18 mouse cellular contexts compared by ENCODE assay signal in genomic region chr1:165462861-165463260, GRCm38 (mm10). TPM values are rescaled to one million over a fixed set of nuclear protein-coding genes. Genes with fewer than 3 reads are reported as not detected.
DNase-seq lines count a peak whose midpoint lies in the region; ATAC-seq and TF ChIP-seq lines count a peak whose summit lies in the region.
"Had no signal": no experiment of that assay in that cellular context is flagged by ENCODE, and none has a peak within 500 bp of the region (broad histone marks: within the 10 kb centered on the region; RNA-seq: fewer than 3 reads in every experiment).

No protein-coding gene starts in this region.

- no peaks in the 10 kb centered on the region for H3K9me3 ChIP-seq in kidney, embryonic 15.5 days (replicated peaks)
- no peaks in the 10 kb centered on the region for H3K9me3 ChIP-seq in G1E (replicated peaks)
- no peaks in the 10 kb centered on the region for H3K9me3 ChIP-seq in liver, embryonic 13.5 days (replicated peaks)
- H3K9me3 ChIP-seq: midbrain, embryonic 15.5 days had no signal

- no peak overlapping the region for H3K9ac ChIP-seq in heart, adult 2 months (ENCODE audit: low read depth, low read length)
- no peak overlapping the region for H3K9ac ChIP-seq in kidney, embryonic 15.5 days
- H3K9ac ChIP-seq in liver, embryonic 13.5 days, result peak overlapping the region; percentile 41; the same call in 1 of the 2 replicates
- H3K9ac ChIP-seq: hindbrain, embryonic 14.5 days; midbrain, embryonic 15.5 days had no signal

- WGBS in heart, adult 2 months, result 76% methylated on average over 1 of the region's 1 CpGs
- WGBS in kidney, embryonic 15.5 days, result 73% methylated on average over 1 of the region's 1 CpGs
- 74% methylated on average over 1 of the region's 1 CpGs for WGBS in liver, embryonic 13.5 days (ENCODE audit: insufficient replicate concordance)

- DNase-seq in heart, adult 2 months, result no peak
- no peak for DNase-seq in heart, postnatal 25 days (ENCODE audit: low spot score)
- no peak for DNase-seq in kidney, adult 11 months
- DNase-seq in G1E (ENCODE audit: low spot score), result no peak
- DNase-seq in liver, embryonic 13.5 days, result no peak
- no peak for DNase-seq in spleen, postnatal 36 days (ENCODE audit: low spot score in 2 of 2)
- no peak for DNase-seq in B cell, adult 2 months
- DNase-seq: adrenal gland, postnatal 14 days; cerebellum, adult 18-20 months; gastrocnemius, postnatal 10 days; kidney, adult 18-20 months; thymus, postnatal 4 days had no signal

- TF ChIP-seq EP300 in heart, adult 2 months (IDR thresholded peaks at IDR 0.05; ENCODE audit: insufficient read depth, low read depth, low read length), result no peak

- peak overlapping the region; percentile 64 for H3K4me3 ChIP-seq in heart, adult 2 months
- H3K4me3 ChIP-seq in kidney, embryonic 15.5 days (replicated peaks), result no peak overlapping the region; the same call in 1 of the 2 replicates
- peak overlapping the region; percentile 27; the same call in 1 of the 2 replicates for H3K4me3 ChIP-seq in G1E (ENCODE audit: low read depth, low read length)
- peak overlapping the region; percentile 44 for H3K4me3 ChIP-seq in liver, embryonic 13.5 days (replicated peaks)
- H3K4me3 ChIP-seq: midbrain, embryonic 15.5 days had no signal

- no peaks in the 10 kb centered on the region for H3K27me3 ChIP-seq in heart, adult 2 months (ENCODE audit: control insufficient read depth, insufficient read depth, low read length)
- H3K27me3 ChIP-seq in kidney, embryonic 15.5 days, result no peaks in the 10 kb centered on the region
- H3K27me3 ChIP-seq in G1E (ENCODE audit: insufficient read depth, low read length), result no peaks in the 10 kb centered on the region
- no peaks in the 10 kb centered on the region for H3K27me3 ChIP-seq in liver, embryonic 13.5 days
- H3K27me3 ChIP-seq: midbrain, embryonic 15.5 days had no signal

- TF ChIP-seq POLR2A in heart, adult 2 months (IDR thresholded peaks at IDR 0.05; ENCODE audit: insufficient read depth, low read depth, low read length), result no peak

- no peak for ATAC-seq in kidney, embryonic 15.5 days (replicated peaks; ENCODE audit: low FRiP score)
- no peak for ATAC-seq in G1E (ENCODE audit: extremely low read depth, insufficient number of reproducible peaks, low FRiP score, poor library complexity, severe bottlenecking)
- ATAC-seq in liver, embryonic 13.5 days (ENCODE audit: low read depth), result no peak
- ATAC-seq: midbrain, embryonic 15.5 days had no signal

- peak overlapping the region; percentile 97; the same call in 1 of the 2 replicates for H3K27ac ChIP-seq in heart, adult 2 months
- no peak overlapping the region for H3K27ac ChIP-seq in kidney, embryonic 15.5 days
- no peak overlapping the region for H3K27ac ChIP-seq in liver, embryonic 13.5 days
- H3K27ac ChIP-seq: hindbrain, embryonic 14.5 days; midbrain, embryonic 15.5 days had no signal

- H3K4me1 ChIP-seq in heart, adult 2 months (ENCODE audit: control insufficient read depth, insufficient read depth, low read length), result peaks cover 2% of the 10 kb centered on the region; the same call in 1 of the 2 replicates
- 0 out of 2 replicates have a peak, but pooled peaks cover 8% of the 10 kb centered on the region for H3K4me1 ChIP-seq in kidney, embryonic 15.5 days
- peaks cover 10% of the 10 kb centered on the region for H3K4me1 ChIP-seq in G1E (ENCODE audit: insufficient read depth, low read depth, low read length)
- H3K4me1 ChIP-seq in liver, embryonic 13.5 days (replicated peaks), result peaks cover 32% of the 10 kb centered on the region

- no peaks in the 10 kb centered on the region for H3K36me3 ChIP-seq in heart, adult 2 months (ENCODE audit: control insufficient read depth, insufficient read depth, low read length)
- no peaks in the 10 kb centered on the region for H3K36me3 ChIP-seq in kidney, embryonic 15.5 days
- H3K36me3 ChIP-seq in G1E (replicated peaks), result peaks cover 2% of the 10 kb centered on the region
- no peaks in the 10 kb centered on the region for H3K36me3 ChIP-seq in liver, embryonic 13.5 days
- H3K36me3 ChIP-seq: midbrain, embryonic 15.5 days had no signal

- H3K79me2 ChIP-seq in heart, adult 2 months (replicated peaks; ENCODE audit: control insufficient read depth, insufficient read depth, low read length), result peaks cover 2% of the 10 kb centered on the region; the same call in 1 of the 2 replicates

- peak overlapping the region; percentile 10; the same call in 1 of the 2 replicates for H3K4me2 ChIP-seq in kidney, embryonic 15.5 days
- H3K4me2 ChIP-seq in liver, embryonic 13.5 days, result peak overlapping the region; percentile 57
- H3K4me2 ChIP-seq: hindbrain, embryonic 14.5 days; midbrain, embryonic 15.5 days had no signal

- TF ChIP-seq CTCF in heart, adult 2 months (IDR thresholded peaks at IDR 0.05), result no peak
- no peak for TF ChIP-seq CTCF in G1E (IDR thresholded peaks at IDR 0.05; ENCODE audit: low read depth, low read length)

- intact Hi-C loops in heart, adult 2 months (cut with DNase I), result loop anchor here (2.0 to 10.0 kb wide), 4 partner anchors 40 to 912 kb away; partner anchors contain the start of genes Pou2f1 and Tada1
- intact Hi-C loops in heart, postnatal 25 days (cut with DNase I), result loop anchor here (5.0 kb wide), 1 partner anchor 299 kb away; the partner anchor contains the start of gene Creg1

RNA-seq across cellular contexts. Expression of gene Mpc2, which starts 2.4 kb away (rescaled TPM):
- total RNA-seq in heart, adult 2 months (2021), result 100 to 1,000 TPM; 547 to 629 TPM
- 253 and 315 TPM in 2 replicates for polyA plus RNA-seq in heart, adult 2 months (2012; rRNA removed)
- 100 to 1,000 TPM; 640 to 653 TPM for total RNA-seq in heart, postnatal 25 days (2021)
- 258 and 309 TPM in 2 replicates for polyA plus RNA-seq in kidney, embryonic 15.5 days (2015; fragmentation: Nextera tagmentation; extraction: Ambion mirVana)
- total RNA-seq in G1E (2014; fragmentation: Nextera tagmentation) (37.6 and 43.4 TPM in 2 replicates), G1E (2017) (121 and 126 TPM in 2 replicates)
- polyA plus RNA-seq in G1E (2012), result 67.1 and 68.1 TPM in 2 replicates
- polyA plus RNA-seq in liver, embryonic 13.5 days (2015; fragmentation: Nextera tagmentation; extraction: Ambion mirVana), result 230 and 248 TPM in 2 replicates

RNA-seq across cellular contexts. Expression of gene Dcaf6, which starts 2.6 kb away (rescaled TPM):
- total RNA-seq in heart, adult 2 months (2021), result 100 to 1,000 TPM in 1 of 2 experiments, 10 to 100 TPM in 1; 93.6 to 112 TPM
- 43.3 and 69.8 TPM in 2 replicates for polyA plus RNA-seq in heart, adult 2 months (2012; rRNA removed)
- total RNA-seq in heart, postnatal 25 days (2021), result 10 to 100 TPM; 91.3 to 94.1 TPM
- polyA plus RNA-seq in kidney, embryonic 15.5 days (2015; fragmentation: Nextera tagmentation; extraction: Ambion mirVana), result 15.6 and 18.1 TPM in 2 replicates
- total RNA-seq in G1E (2014; fragmentation: Nextera tagmentation) (85.0 and 110 TPM in 2 replicates), G1E (2017) (60.4 and 65.7 TPM in 2 replicates)
- 44.8 and 47.3 TPM in 2 replicates for polyA plus RNA-seq in G1E (2012)
- polyA plus RNA-seq in liver, embryonic 13.5 days (2015; fragmentation: Nextera tagmentation; extraction: Ambion mirVana), result 13.2 and 15.6 TPM in 2 replicates

RNA-seq across cellular contexts. Expression of gene Adcy10, which starts 22.1 kb away (rescaled TPM):
- total RNA-seq in heart, adult 2 months (2021), result under 1 TPM in 1 of 2 experiments, not detected in 1; 0.05 TPM
- 0.18 and 0.32 TPM in 2 replicates for polyA plus RNA-seq in heart, adult 2 months (2012; rRNA removed)
- total RNA-seq in heart, postnatal 25 days (2021), result under 1 TPM in 1 of 2 experiments, not detected in 1; 0.22 TPM
- polyA plus RNA-seq in kidney, embryonic 15.5 days (2015; fragmentation: Nextera tagmentation; extraction: Ambion mirVana), result 0.23 and 0.31 TPM in 2 replicates
- total RNA-seq in G1E (2014; fragmentation: Nextera tagmentation) (not detected in 2 replicates), G1E (2017) (0.22 and 0.29 TPM in 2 replicates)
- not detected in 2 replicates for polyA plus RNA-seq in G1E (2012)
- polyA plus RNA-seq in liver, embryonic 13.5 days (2015; fragmentation: Nextera tagmentation; extraction: Ambion mirVana), result 0.05 TPM in 1 of 2 replicates, not detected in the other
- polyA plus RNA-seq: embryonic facial prominence, embryonic 11.5 days; limb, embryonic 11.5 days; lung, embryonic 16.5 days had no signal
